Mouse (Mus musculus): ENCODE data around the gene Mier2.

DNA sequence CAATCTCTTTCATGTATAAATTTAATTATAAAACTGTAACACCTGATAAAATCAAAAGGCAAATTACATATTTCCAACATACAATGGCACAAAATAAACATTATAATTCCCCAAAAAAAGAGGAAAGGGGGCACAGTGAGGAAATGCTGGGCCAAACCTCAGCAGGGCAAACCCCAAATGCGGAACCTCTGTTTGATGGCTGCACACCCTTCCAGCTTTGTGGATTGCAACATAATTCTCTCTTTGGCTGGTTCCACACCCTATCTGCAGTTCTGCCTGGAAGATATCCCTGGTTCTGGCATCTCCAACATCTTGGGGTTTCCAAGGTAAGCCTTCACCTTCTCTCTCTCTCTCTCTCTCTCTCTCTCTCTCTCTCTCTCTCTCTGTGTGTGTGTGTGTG, 35.7 kb upstream of the Mier2 start:
- no peak for TF ChIP-seq CTCF (IDR thresholded peaks at IDR 0.05; ENCODE audit: insufficient read depth, low read length)
- no peak for TF ChIP-seq POLR2A (IDR thresholded peaks at IDR 0.05; ENCODE audit: borderline replicate concordance, extremely low read depth, low read depth, low read length)
